In the genomic region with DNA sequence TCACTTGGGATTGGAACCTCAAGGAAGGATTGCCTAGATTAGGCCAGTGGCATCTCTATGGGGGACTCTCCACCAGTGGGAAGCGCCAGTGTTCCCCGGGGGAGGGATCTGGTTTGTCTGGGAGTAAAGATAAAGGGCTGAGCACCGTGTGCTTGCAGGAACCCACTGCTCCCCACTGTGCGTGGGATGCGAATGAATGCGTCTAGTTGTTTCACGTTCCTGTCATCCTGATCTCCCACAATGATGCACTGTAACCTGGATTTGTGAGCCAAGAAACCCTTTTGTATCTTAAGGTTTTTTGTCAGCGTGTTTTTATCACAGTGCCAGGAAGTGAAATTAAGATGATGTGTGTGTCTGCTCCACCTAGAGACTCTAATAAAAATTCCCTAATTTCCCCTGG, we compare ENCODE assay signal across 30 mouse cellular contexts. TPM values are rescaled to one million over a fixed set of nuclear protein-coding genes. Genes with fewer than 3 reads are reported as not detected.
A peak's percentile ranks its signal among the peaks of the same experiment; 100 is the strongest.
DNase-seq lines count a peak whose midpoint lies in the region; ATAC-seq and TF ChIP-seq lines count a peak whose summit lies in the region.
"Had no signal": no experiment of that assay in that cellular context is flagged by ENCODE, and none has a peak within 500 bp of the region (broad histone marks: within the 10 kb centered on the region; RNA-seq: fewer than 3 reads in every experiment).

No protein-coding gene starts in this region.

- 45% methylated on average over 8 of the region's 8 CpGs for WGBS in kidney, adult 2 months
- WGBS in midbrain, embryonic 14.5 days, result 37% methylated on average over 8 of the region's 8 CpGs
- WGBS in midbrain, embryonic 10.5 days, result 48% methylated on average over 8 of the region's 8 CpGs

- DNase-seq in kidney, adult 2 months, result no peak
- DNase-seq in kidney, postnatal 10 days, result no peak
- DNase-seq in midbrain, embryonic 14.5 days, result peak; percentile 18
- DNase-seq in midbrain, embryonic 10.5 days (ENCODE audit: low spot score), result no peak
- DNase-seq in brain, adult 2 months (ENCODE audit: low read depth, low spot score), result peak; percentile 70
- peak; percentile 74 for DNase-seq in testis, postnatal 14 days (ENCODE audit: low spot score)
- DNase-seq: adrenal gland, adult 8-10 months; cerebellum, adult 18-20 months; cerebellum, postnatal 14 days; gastrocnemius, postnatal 10 days; heart, postnatal 10 days; lung, embryonic 14.5 days; lung, postnatal 14 days; thymus, adult 18-20 months; thymus, postnatal 36 days had no signal

- no peak overlapping the region for H3K4me3 ChIP-seq in kidney, adult 2 months (ENCODE audit: insufficient read depth, low read depth, low read length)
- H3K4me3 ChIP-seq in midbrain, embryonic 14.5 days (replicated peaks; ENCODE audit: low read depth, low read length), result no peak overlapping the region
- no peak overlapping the region for H3K4me3 ChIP-seq in midbrain, embryonic 10.5 days
- H3K4me3 ChIP-seq: embryonic facial prominence, embryonic 10.5 days; embryonic facial prominence, embryonic 15.5 days; forebrain, embryonic 15.5 days; heart, embryonic 13.5 days; kidney, embryonic 15.5 days; limb, embryonic 10.5 days; limb, embryonic 15.5 days; liver, embryonic 15.5 days; myocyte; neural tube, embryonic 12.5 days had no signal

- H3K27me3 ChIP-seq in kidney, adult 2 months (replicated peaks; ENCODE audit: control insufficient read depth, insufficient read depth, low read length), result no peaks in the 10 kb centered on the region
- no peaks in the 10 kb centered on the region for H3K27me3 ChIP-seq in midbrain, embryonic 14.5 days (ENCODE audit: control insufficient read depth, insufficient read depth, low read length)
- H3K27me3 ChIP-seq in midbrain, embryonic 10.5 days (ENCODE audit: low read depth, poor library complexity, severe bottlenecking), result no peaks in the 10 kb centered on the region
- H3K27me3 ChIP-seq: embryonic facial prominence, embryonic 15.5 days; forebrain, embryonic 15.5 days; kidney, embryonic 15.5 days; limb, embryonic 15.5 days; liver, embryonic 15.5 days; neural tube, embryonic 12.5 days had no signal

- no peak overlapping the region for H3K9ac ChIP-seq in midbrain, embryonic 14.5 days (replicated peaks; ENCODE audit: low read length)
- H3K9ac ChIP-seq: embryonic facial prominence, embryonic 15.5 days; forebrain, embryonic 15.5 days; heart, embryonic 13.5 days; hindbrain, embryonic 14.5 days; kidney, embryonic 15.5 days; limb, embryonic 15.5 days; liver, embryonic 15.5 days; lung, embryonic 14.5 days; neural tube, embryonic 12.5 days had no signal

- TF ChIP-seq POLR2A in kidney, adult 2 months (IDR thresholded peaks at IDR 0.05; ENCODE audit: low read depth, low read length), result no peak

- 0 out of 2 replicates have a peak overlapping the region, but pooled peaks have one; percentile 19 for H3K27ac ChIP-seq in kidney, adult 2 months (ENCODE audit: insufficient read depth, low read depth, low read length)
- no peak overlapping the region; the same call in 1 of the 2 replicates for H3K27ac ChIP-seq in midbrain, embryonic 14.5 days (replicated peaks; ENCODE audit: low read depth, low read length)
- no peak overlapping the region for H3K27ac ChIP-seq in midbrain, embryonic 10.5 days (replicated peaks)
- H3K27ac ChIP-seq: embryonic facial prominence, embryonic 10.5 days; embryonic facial prominence, embryonic 15.5 days; forebrain, embryonic 15.5 days; heart, embryonic 13.5 days; hindbrain, embryonic 14.5 days; kidney, embryonic 15.5 days; limb, embryonic 10.5 days; limb, embryonic 15.5 days; liver, embryonic 15.5 days; neural tube, embryonic 12.5 days had no signal

- ATAC-seq in midbrain, embryonic 14.5 days (ENCODE audit: low FRiP score, low TSS enrichment), result no peak
- ATAC-seq in megakaryocyte, adult 5-6 weeks (ENCODE audit: poor library complexity, severe bottlenecking), result no peak
- ATAC-seq: CD4-positive, CD25-positive, alpha-beta regulatory T cell, adult 4 months; forebrain, embryonic 15.5 days; inflammation-experienced regulatory T-cells, adult 6 months; midbrain, embryonic 16.5 days had no signal

- no peaks in the 10 kb centered on the region for H3K9me3 ChIP-seq in midbrain, embryonic 14.5 days (ENCODE audit: control insufficient read depth, low read length)
- no peaks in the 10 kb centered on the region for H3K9me3 ChIP-seq in midbrain, embryonic 10.5 days (replicated peaks)
- H3K9me3 ChIP-seq: embryonic facial prominence, embryonic 10.5 days; embryonic facial prominence, embryonic 15.5 days; forebrain, embryonic 15.5 days; heart, embryonic 13.5 days; kidney, embryonic 15.5 days; limb, embryonic 10.5 days; limb, embryonic 15.5 days; liver, embryonic 15.5 days; neural tube, embryonic 12.5 days had no signal

- no peak overlapping the region for H3K4me2 ChIP-seq in midbrain, embryonic 14.5 days (ENCODE audit: low read length)
- H3K4me2 ChIP-seq: embryonic facial prominence, embryonic 15.5 days; forebrain, embryonic 15.5 days; heart, embryonic 13.5 days; hindbrain, embryonic 14.5 days; kidney, embryonic 15.5 days; limb, embryonic 15.5 days; liver, embryonic 15.5 days; lung, embryonic 14.5 days; neural tube, embryonic 12.5 days had no signal

- H3K36me3 ChIP-seq in kidney, adult 2 months (ENCODE audit: control insufficient read depth, insufficient read depth, low read length), result no peaks in the 10 kb centered on the region
- no peaks in the 10 kb centered on the region for H3K36me3 ChIP-seq in midbrain, embryonic 14.5 days (ENCODE audit: control insufficient read depth, insufficient read depth, low read length)
- peaks cover 5% of the 10 kb centered on the region; the same call in 1 of the 2 replicates for H3K36me3 ChIP-seq in midbrain, embryonic 10.5 days
- H3K36me3 ChIP-seq: embryonic facial prominence, embryonic 15.5 days; forebrain, embryonic 15.5 days; kidney, embryonic 15.5 days; liver, embryonic 15.5 days had no signal

- TF ChIP-seq CTCF in kidney, adult 2 months (conservative IDR thresholded peaks at IDR 0.05; ENCODE audit: insufficient read depth, insufficient read length, low read depth, low read length), result no peak

- peaks cover 6% of the 10 kb centered on the region; the same call in 1 of the 2 replicates for H3K4me1 ChIP-seq in kidney, adult 2 months (ENCODE audit: control insufficient read depth, insufficient read depth, low read length)
- H3K4me1 ChIP-seq in midbrain, embryonic 14.5 days (ENCODE audit: control insufficient read depth, insufficient read depth, low read length), result peaks cover 12% of the 10 kb centered on the region
- H3K4me1 ChIP-seq in midbrain, embryonic 10.5 days, result peaks cover 20% of the 10 kb centered on the region

RNA-seq across cellular contexts. Expression of a gene that starts 2.7 kb away (rescaled TPM):
- polyA plus RNA-seq in kidney, adult 2 months (2012; rRNA removed), result 1.4 and 1.7 TPM in 2 replicates
- polyA plus RNA-seq in midbrain, embryonic 14.5 days (2014; fragmentation: Nextera tagmentation; extraction: Ambion mirVana), result 8.6 and 10.8 TPM in 2 replicates
- polyA plus RNA-seq in midbrain, embryonic 10.5 days (2016; fragmentation: Nextera tagmentation; extraction: Ambion mirVana), result 10.3 and 10.6 TPM in 2 replicates
- 2.8 and 4.6 TPM in 2 replicates for total RNA-seq in megakaryocyte, adult 5-6 weeks (2015)
- total RNA-seq in megakaryocyte, adult 5-6 weeks (2017), result 1.9 and 3.2 TPM in 2 replicates

RNA-seq across cellular contexts. Expression of a gene that starts 25.6 kb away (rescaled TPM):
- polyA plus RNA-seq in kidney, adult 2 months (2012; rRNA removed), result 34.9 and 55.4 TPM in 2 replicates
- polyA plus RNA-seq in midbrain, embryonic 14.5 days (2014; fragmentation: Nextera tagmentation; extraction: Ambion mirVana), result 118 and 127 TPM in 2 replicates
- 104 and 109 TPM in 2 replicates for polyA plus RNA-seq in midbrain, embryonic 10.5 days (2016; fragmentation: Nextera tagmentation; extraction: Ambion mirVana)
- total RNA-seq in megakaryocyte, adult 5-6 weeks (2015), result 57.8 and 64.9 TPM in 2 replicates
- 105 and 109 TPM in 2 replicates for total RNA-seq in megakaryocyte, adult 5-6 weeks (2017)

RNA-seq across cellular contexts. Expression of a gene that starts 40.9 kb away (rescaled TPM):
- polyA plus RNA-seq in kidney, adult 2 months (2012; rRNA removed), result 11.8 and 13.6 TPM in 2 replicates
- polyA plus RNA-seq in midbrain, embryonic 14.5 days (2014; fragmentation: Nextera tagmentation; extraction: Ambion mirVana), result 85.1 and 85.2 TPM in 2 replicates
- polyA plus RNA-seq in midbrain, embryonic 10.5 days (2016; fragmentation: Nextera tagmentation; extraction: Ambion mirVana), result 114 TPM in 2 replicates
- 29.7 and 32.8 TPM in 2 replicates for total RNA-seq in megakaryocyte, adult 5-6 weeks (2015)
- 51.0 and 51.3 TPM in 2 replicates for total RNA-seq in megakaryocyte, adult 5-6 weeks (2017)

Comparison
In these comparisons a context has a peak if more than half of its experiments do, and no peak if none do; other contexts are left out.
1. DNase-seq: peak in midbrain, embryonic 14.5 days (single experiment), brain, adult 2 months (single experiment) and testis, postnatal 14 days (single experiment); none in kidney, adult 2 months (single experiment), kidney, postnatal 10 days (single experiment) and midbrain, embryonic 10.5 days (single experiment).